Mouse (Mus musculus) liver, adult 2 months (tissue): ENCODE data around the gene Ccdc63.

Source experiments
- CTCF ChIP-seq: fragments of 200-500 bp; IDR thresholded peaks from 2 replicates; pipeline ENCODE4 v1.5.1; 2011; ENCODE audit warnings: low read depth, low read length, control low read depth
- POLR2A ChIP-seq: fragments of 200-500 bp; IDR thresholded peaks from 2 replicates; pipeline ENCODE4 v1.6.1; 2011; ENCODE audit warnings: low read length, control low read depth; ENCODE audit not compliant: insufficient read depth; ENCODE audit errors: extremely low read depth

- TF ChIP-seq CTCF (no peak), POLR2A (no peak)
Measured at GRCm38 (mm10) chr5:122171058-122171457, 30.4 kb upstream of the Ccdc63 start.
